Mouse (Mus musculus) lung, adult 10 weeks (tissue): Measurements from ENCODE around the gene Mff. TPM values are rescaled to one million over a fixed set of nuclear protein-coding genes. Genes with fewer than 3 reads are reported as not detected.

Source experiments
- polyA plus RNA-seq: library from polyadenylated mRNA; stranded (reverse); fragments of 350-450 nt; fragmentation: Illumina TruSeq; extraction: RNeasy Lipid Tissue Mini Kit (QIAGEN cat#74804); gene quantifications from one replicate; pipeline ENCODE4 v1.2.3, GENCODE M21; 2014; ENCODE audit warnings: low read depth, low replicate concordance; ENCODE audit not compliant: insufficient read depth

The Mff gene
- polyA plus RNA-seq, result 96.3 TPM

DNA sequence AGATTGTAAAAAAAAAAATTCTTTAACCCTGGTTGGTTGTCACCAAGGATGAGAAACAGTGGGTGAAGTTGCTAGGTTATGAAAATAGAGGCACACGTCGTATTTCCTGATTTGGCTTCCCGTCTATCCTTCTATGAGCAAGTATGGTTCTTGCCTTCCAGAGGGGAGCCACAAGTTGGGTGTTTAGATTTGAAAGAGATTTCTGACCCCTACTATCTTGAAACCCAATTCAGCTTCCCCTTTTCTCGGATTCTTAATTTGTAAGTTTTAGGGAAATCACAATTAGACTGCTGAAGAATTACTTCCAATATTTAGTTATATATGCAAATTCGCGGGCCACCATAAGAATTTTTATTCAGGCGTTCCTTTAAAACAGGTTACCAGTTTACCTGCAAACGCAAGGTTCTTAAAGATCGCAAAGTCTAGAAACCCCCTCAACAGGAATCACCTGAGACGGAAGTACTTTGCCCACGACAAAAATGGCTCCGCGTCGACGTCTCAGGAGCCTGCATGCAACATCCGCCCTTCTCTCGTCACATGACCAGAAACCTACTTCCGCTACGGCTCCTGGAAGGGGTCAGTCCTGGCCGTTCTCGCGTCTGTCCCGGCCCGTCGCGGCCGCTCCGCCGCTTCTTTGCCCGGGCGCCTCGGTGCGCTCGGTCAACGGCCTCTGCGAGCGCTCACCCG, at the start of gene Mff:
Mff (plus strand) TSS at position 552 of the 687 bp plus-strand sequence.

DNA sequence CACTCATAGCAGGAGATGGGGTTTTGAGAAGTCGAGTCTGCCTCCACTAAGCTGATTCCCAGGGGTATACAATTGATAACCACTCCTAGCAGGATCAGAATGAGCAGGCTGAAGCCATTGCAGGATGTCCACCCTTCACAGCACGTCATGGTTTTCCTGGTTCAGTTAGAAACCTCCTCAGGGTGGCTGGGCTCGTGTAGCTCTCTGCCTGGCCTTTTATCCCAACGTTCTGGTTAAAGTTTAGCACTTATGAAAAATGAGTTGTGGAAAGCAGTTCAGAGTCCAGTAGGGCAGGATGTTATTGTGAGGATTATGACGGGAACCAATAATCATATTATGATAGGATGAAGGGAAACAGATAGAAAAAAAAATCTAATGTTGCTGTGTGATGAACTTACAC, 43.6 kb downstream of the Mff start, which contains the start of gene Tm4sf20:
Tm4sf20 (minus strand) TSS at position 193 of the 400 bp plus-strand sequence.

GRCm38 (mm10) chr1:82771022-82771586, 46.4 kb downstream of the Mff start, which contains the start of gene Gm47791:
Gm47791 (minus strand) TSS chr1:82771243.

Other genes with a start within 250 kb of the Mff start
- gene Col4a4, start 138.0 kb upstream of the Mff start, polyA plus RNA-seq, result 11.7 TPM
- 14.0 TPM for gene Col4a3, start 138.0 kb upstream of the Mff start, polyA plus RNA-seq
- not detected for gene Tm4sf20, start 43.6 kb downstream of the Mff start, polyA plus RNA-seq
- gene Gm47791, start 46.4 kb downstream of the Mff start, polyA plus RNA-seq, result not detected
- 30.7 TPM for gene Agfg1, start 114.6 kb downstream of the Mff start, polyA plus RNA-seq
- not detected for gene A030005L19Rik, start 188.4 kb downstream of the Mff start, polyA plus RNA-seq
- gene A030014E15Rik, start 200.0 kb downstream of the Mff start, polyA plus RNA-seq, result not detected
- gene Gm6217, start 206.5 kb downstream of the Mff start, polyA plus RNA-seq, result not detected
- gene A030003K21Rik, start 218.5 kb downstream of the Mff start, polyA plus RNA-seq, result not detected
- not detected for gene Gm7544, start 231.1 kb downstream of the Mff start, polyA plus RNA-seq
- not detected for gene Gm47955, start 235.4 kb downstream of the Mff start, polyA plus RNA-seq